Mouse (Mus musculus) bone marrow macrophage, adult 2 months (primary cell): ENCODE measurements around the gene Snx5. TPM values are rescaled to one million over a fixed set of nuclear protein-coding genes. Genes with fewer than 3 reads are reported as not detected.
A peak's percentile ranks its signal among the peaks of the same experiment; 100 is the strongest.

Source experiments
- H3K27ac ChIP-seq: 2 replicates; pipeline ENCODE4 v1.5.1; 2012; ENCODE audit warnings: low read depth, low read length; ENCODE audit not compliant: insufficient read depth
- H3K4me1 ChIP-seq: 2 replicates; pipeline ENCODE4 v1.6.1; 2012; ENCODE audit warnings: low read length; ENCODE audit not compliant: control insufficient read depth, insufficient read depth
- H3K4me3 ChIP-seq: 2 replicates; pipeline ENCODE4 v1.5.1; 2012; ENCODE audit warnings: mild to moderate bottlenecking, low read length, moderate library complexity; ENCODE audit not compliant: insufficient read depth
- CTCF ChIP-seq: IDR thresholded peaks from 2 replicates; pipeline ENCODE4 v1.5.1; 2012; ENCODE audit warnings: low read depth, mild to moderate bottlenecking, low read length, moderate library complexity
- POLR2A ChIP-seq: IDR thresholded peaks from 2 replicates; pipeline ENCODE4 v1.6.1; 2012; ENCODE audit warnings: mild to moderate bottlenecking, low read depth, low read length, borderline replicate concordance
- polyA plus RNA-seq: library from polyadenylated mRNA; stranded (reverse); fragments of >200 nt; gene quantifications from 2 replicates; pipeline ENCODE4 v1.2.4, GENCODE M21; 2012; ENCODE audit not compliant: missing spikeins, insufficient read depth, insufficient read length

Snx5 gene
- polyA plus RNA-seq, 1 experiment, result 867 TPM

DNA sequence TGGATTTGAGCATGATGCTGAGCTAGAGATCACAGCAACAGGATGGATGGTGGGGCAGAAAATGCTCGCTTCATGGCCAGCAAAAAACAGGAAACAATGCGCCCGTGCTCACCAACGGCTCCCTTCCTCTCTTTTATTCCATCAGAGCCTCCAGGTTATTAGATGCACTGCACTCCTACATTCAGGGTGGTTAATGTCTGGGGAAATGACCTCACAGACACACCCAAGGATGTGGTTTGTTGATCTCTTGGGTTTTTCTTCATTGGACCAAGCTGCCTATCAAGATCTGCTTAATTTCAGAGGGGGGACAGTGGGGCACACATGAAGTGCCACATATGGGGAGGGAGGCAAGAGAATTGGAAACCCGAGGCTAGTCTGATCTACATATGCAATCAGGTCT is 39.6 kb downstream of the Snx5 start:
- no peak overlapping the region for H3K4me3 ChIP-seq
- H3K27ac ChIP-seq, result no peak overlapping the region

GRCm38 (mm10) chr2:144230498-144230897 is 40.2 kb downstream of the Snx5 start:
- Histone ChIP-seq H3K27ac (no peak overlapping the region), H3K4me1 (0 out of 2 replicates have a peak, but pooled peaks cover 3% of the 10 kb centered on the region), H3K4me3 (no peak overlapping the region)
- TF ChIP-seq POLR2A (no peak), CTCF (no peak)

More for the DNA sequence above, 39.6 kb downstream of the Snx5 start:
- TF ChIP-seq POLR2A (no peak), CTCF (no peak)
- 0 out of 2 replicates have a peak, but pooled peaks cover 3% of the 10 kb centered on the region for H3K4me1 ChIP-seq

DNA sequence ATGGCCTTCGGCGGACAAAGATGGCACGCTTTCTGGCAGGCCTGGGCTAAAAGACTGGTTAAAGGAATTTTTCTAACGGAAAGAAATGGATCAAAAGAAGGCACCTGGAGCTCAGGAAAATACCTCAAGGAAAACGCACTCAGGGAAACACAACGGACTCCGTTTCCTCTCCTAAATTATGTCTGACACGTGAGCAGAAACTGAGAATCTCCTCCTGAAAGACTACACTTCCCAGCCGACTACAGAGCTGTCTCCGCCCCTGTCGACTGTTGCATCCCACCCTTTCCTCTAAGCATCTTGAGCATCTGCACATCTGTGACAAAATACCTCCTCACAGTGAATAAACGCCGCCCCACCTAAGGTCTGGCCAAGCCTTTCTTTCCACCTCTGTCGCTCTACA is 41.1 kb downstream of the Snx5 start:
- no peak for TF ChIP-seq CTCF
- no peak for TF ChIP-seq POLR2A
- Histone ChIP-seq H3K27ac (no peak overlapping the region), H3K4me3 (no peak overlapping the region), H3K4me1 (0 out of 2 replicates have a peak, but pooled peaks cover 3% of the 10 kb centered on the region)

DNA sequence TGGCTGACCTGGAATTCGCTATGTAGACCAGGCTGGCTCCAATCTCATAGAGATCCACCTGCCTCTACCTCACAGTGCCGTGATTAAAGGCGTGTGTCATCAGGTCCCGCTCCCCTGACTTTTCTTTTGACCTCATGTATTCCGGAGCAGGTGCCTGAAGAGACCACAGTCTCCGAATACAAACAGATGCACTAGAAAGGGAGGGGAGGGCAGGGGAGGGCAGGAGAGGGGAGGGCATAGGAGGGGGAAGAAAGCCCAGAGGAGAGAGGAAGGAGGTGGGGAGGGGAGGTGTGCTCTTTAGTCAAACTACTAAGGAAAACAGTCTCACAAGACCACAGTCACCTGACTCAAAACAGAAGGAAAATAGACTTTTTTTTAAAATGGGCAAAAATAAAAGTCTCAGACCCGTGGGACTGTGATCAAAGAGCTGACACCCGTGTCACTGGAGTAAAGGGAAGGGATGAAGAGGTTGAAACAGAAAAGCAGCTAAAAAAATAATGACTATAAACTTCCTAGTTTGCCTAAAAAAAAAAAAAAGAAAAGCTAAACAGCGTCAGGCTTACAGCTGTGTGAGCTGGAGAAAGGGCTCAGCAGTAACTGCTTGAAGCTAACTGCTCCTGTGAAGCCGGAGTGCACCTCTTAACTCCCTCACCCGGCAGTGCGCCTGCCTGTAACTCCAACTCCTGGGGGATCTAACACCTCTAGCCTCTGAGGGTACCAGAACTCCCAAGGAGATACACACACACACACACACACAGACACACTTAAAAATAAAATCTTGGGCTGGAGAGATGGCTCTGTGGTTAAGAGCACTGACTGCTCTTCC is 42.0 kb downstream of the Snx5 start:
- no peak overlapping the region for H3K4me3 ChIP-seq
- H3K4me1 ChIP-seq, result peaks cover 6% of the 10 kb centered on the region; the same call in 1 of the 2 replicates
- TF ChIP-seq POLR2A, result no peak
- H3K27ac ChIP-seq, result 0 out of 2 replicates have a peak overlapping the region, but pooled peaks have one; percentile 11

- H3K4me1 ChIP-seq, result peaks cover 9% of the 10 kb centered on the region; the same call in 1 of the 2 replicates
- H3K27ac ChIP-seq, result no peak overlapping the region
- TF ChIP-seq POLR2A, result no peak
- TF ChIP-seq CTCF, result no peak
- H3K4me3 ChIP-seq, result no peak overlapping the region
Observed at GRCm38 (mm10) chr2:144226906-144227586, 43.7 kb downstream of the Snx5 start.

- Histone ChIP-seq H3K4me1 (peaks cover 9% of the 10 kb centered on the region; the same call in 1 of the 2 replicates), H3K4me3 (no peak overlapping the region), H3K27ac (no peak overlapping the region)
- TF ChIP-seq CTCF (no peak), POLR2A (no peak)
Observed at GRCm38 (mm10) chr2:144224351-144224750, 46.4 kb downstream of the Snx5 start.

DNA sequence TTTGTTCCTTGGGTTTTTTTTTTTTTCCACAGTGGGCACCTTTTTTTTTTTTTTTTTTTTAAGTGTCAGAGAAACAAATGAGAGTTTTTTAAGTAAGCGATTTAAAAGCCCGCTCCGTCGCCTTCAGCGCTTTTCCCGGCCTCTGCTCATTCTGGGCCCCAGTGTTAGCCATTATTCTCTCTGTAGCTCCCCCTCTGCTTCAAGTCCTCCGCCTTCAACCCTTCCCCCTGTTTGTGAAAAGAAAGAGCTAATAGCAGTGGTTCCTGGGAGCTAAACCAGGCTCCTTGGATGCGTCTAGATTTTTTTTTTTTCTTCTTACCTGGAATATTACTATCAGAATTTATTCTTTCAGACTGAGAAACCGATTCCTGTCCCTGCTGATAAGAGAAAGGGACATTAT is 55.1 kb downstream of the Snx5 start:
- peaks cover 23% of the 10 kb centered on the region for H3K4me1 ChIP-seq
- peak overlapping the region; percentile 79 for H3K27ac ChIP-seq
- no peak overlapping the region for H3K4me3 ChIP-seq
- no peak for TF ChIP-seq CTCF
- no peak for TF ChIP-seq POLR2A

DNA sequence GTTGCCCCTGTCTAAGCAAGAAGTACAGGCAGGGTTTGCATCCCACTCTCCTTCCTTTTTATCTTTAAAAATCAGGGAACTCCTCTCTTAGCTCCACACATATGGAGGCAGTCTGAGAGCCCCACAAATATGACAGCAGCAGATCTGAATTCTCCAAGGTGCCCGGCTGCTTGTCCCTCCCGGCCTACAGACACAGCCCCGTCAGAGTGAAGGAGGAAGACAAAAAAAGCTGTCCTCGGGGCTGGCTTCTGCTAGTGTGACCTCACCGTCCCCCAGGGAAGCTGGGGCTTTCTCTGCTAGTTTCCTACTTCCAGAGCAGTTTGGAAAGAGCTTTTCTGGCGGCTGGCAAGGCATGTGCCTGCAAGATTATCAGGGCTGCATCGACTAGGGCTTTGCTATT is 55.5 kb downstream of the Snx5 start:
- TF ChIP-seq CTCF (no peak), POLR2A (no peak)
- Histone ChIP-seq H3K4me3 (no peak overlapping the region), H3K27ac (peak overlapping the region; percentile 79), H3K4me1 (peaks cover 23% of the 10 kb centered on the region)

DNA sequence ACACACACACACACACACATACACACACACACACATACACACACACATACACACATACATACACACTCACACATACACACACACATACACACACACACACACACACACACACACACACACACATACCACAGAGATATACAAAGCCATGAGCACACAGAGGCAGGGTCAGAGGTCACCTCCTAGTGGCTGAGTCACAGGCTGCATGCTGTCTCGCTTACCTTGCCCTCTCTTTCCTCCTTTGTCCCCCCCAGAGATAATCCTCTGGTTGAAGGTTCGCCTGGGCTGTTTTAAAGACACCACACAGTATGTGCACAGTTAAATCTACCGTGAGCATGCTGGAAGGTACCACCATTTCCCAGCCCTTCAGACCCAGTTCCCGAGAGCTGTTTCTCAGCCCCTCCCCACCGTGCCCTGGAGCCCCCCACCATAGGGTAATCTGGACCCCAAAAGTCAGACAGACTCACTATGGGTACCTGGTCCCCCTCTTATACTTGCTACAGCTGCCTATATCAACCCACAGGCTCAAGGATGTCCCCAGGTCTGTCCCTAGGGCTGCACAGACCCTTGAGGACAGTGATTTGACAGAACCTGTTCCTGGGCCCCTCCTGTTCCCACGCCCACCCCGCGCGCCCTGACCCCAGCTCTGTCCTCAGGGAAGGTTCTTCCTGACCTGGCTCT is 56.1 kb downstream of the Snx5 start:
- Histone ChIP-seq H3K4me1 (peaks cover 23% of the 10 kb centered on the region), H3K27ac (peak overlapping the region; percentile 79), H3K4me3 (no peak overlapping the region)
- TF ChIP-seq CTCF, result no peak
- TF ChIP-seq POLR2A, result no peak

GRCm38 (mm10) chr2:144213803-144214202 is 56.9 kb downstream of the Snx5 start:
- no peak for TF ChIP-seq CTCF
- TF ChIP-seq POLR2A, result no peak
- Histone ChIP-seq H3K4me3 (no peak overlapping the region), H3K27ac (peak overlapping the region; percentile 79)

More at GRCm38 (mm10) chr2:144213803-144214202, 56.9 kb downstream of the Snx5 start:
- H3K4me1 ChIP-seq, result peaks cover 20% of the 10 kb centered on the region
